Mouse (Mus musculus) gastrocnemius, postnatal 25 days (tissue): ENCODE data around the gene Trappc10. TPM values are rescaled to one million over a fixed set of nuclear protein-coding genes. Genes with fewer than 3 reads are reported as not detected.

Experiments used
- DNase-seq: peaks from one replicate; pipeline ENCODE4 v3.0.0; 2022
- long read RNA-seq, 2 experiments: library from polyadenylated mRNA; stranded (forward); transcript quantifications; one replicate each; pipeline ENCODE4 v2.0.0; 2021
- total RNA-seq, 2 experiments: library from RNA; stranded (reverse); gene quantifications; 1 replicate in 1 of 2; 2 replicates in 1 of 2; pipeline ENCODE4 v1.2.3; 2021

Trappc10 gene
- 10 to 100 TPM; 31.0 to 32.9 TPM for total RNA-seq
- long read RNA-seq, experiment 1, full-length matches to known transcripts = 1 of 3 reads
- long read RNA-seq, experiment 1, partial matches to known transcripts = 1 of 3 reads
- long read RNA-seq, experiment 1, other reads (novel, unspliced or antisense) = 1 of 3 reads
- long read RNA-seq, experiment 2, partial matches to known transcripts = 0 of 3 reads
- long read RNA-seq, experiment 2, other reads (novel, unspliced or antisense) = 3 of 3 reads

DNA sequence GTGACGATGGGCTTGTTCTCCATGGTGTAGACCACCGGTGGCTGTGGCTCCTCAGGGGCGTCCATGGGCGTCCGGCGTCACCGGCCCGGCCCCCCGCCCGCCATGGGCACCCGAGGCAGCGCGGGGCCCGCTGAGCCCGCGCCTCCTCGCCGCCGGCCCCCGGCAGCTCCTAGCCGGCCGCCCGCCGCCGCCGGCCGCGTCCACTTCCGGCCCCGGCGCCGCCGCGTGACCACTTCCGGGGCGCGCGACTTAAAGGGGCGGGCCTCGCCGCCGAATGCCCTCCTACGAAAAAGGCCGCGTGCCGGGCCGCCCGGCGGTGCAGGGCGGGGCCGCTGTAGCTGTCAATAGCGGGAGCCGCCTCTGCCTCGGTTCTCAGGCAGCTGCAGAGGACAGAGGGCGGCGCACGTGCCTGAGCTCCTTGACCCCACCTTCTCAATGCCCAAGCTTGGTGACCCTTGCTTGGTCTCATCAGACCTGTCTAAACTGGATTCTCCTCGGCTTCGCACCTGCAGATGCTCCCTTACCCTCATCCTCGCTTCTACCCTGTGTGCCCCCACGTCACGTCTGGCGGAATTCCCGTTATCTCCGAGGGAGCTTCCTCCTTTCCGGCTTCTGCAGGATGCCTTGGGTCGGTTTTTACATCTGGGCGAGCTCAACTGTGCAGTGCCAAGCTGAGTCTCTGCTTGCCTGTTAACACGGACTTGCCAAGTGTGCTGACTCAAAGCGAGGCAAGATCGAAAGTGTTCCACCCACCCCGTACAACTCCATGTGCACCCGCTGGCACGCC, at the start of gene Trappc10:
Gene Trappc10, minus strand, starts transcription at position 204 of the 787 bp plus-strand sequence.
- peak; percentile 83 for DNase-seq

- no peak for DNase-seq
Measured at GRCm38 (mm10) chr10:78293576-78293975, 49.1 kb upstream of the Trappc10 start.

- DNase-seq = no peak
Measured at GRCm38 (mm10) chr10:78292381-78292780, 47.9 kb upstream of the Trappc10 start.

DNA sequence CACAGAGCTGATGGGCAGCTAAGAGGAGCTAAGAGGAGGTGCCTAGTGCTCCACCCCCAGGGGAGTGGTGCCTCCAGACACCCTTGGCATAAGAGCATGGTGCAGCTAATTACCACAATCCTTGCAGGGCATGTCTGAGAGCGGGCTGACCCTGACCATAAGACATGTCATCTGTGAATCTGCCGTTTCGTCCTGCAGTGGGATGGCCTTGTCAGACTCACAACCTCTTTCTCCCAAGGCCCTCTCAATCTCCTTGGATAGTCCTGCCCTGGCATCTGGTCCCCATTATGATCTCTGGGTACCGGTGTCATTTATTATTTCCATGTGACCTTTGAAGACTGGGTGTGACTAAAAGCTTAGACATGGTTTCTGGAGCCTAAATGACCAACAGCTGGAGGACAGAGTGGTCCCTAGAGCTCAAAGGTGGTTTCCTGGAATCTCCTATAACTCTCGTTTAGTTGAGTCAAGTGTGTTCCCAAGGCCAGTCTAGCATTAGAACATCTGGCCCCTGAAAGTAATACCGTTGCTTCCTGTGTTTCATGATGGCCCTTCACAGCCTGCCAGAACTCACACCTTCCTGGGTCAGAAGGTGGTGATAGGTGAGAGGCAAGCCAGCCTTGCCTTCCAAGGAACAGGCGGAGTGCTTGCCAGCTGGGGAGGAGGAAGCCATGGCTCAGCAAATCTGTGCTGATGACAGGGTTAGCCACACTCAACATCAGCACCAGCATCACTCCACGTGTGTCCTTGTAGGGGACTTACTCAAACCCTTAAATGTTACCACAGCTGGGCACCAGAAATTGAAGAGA, 46.5 kb upstream of the Trappc10 start:
- DNase-seq = no peak

- DNase-seq = no peak
Measured at GRCm38 (mm10) chr10:78288896-78289295, 44.5 kb upstream of the Trappc10 start.

- no peak for DNase-seq
Measured at GRCm38 (mm10) chr10:78288135-78288534, 43.7 kb upstream of the Trappc10 start.

- DNase-seq = no peak
Measured at GRCm38 (mm10) chr10:78287465-78288132, 43.2 kb upstream of the Trappc10 start.

DNA sequence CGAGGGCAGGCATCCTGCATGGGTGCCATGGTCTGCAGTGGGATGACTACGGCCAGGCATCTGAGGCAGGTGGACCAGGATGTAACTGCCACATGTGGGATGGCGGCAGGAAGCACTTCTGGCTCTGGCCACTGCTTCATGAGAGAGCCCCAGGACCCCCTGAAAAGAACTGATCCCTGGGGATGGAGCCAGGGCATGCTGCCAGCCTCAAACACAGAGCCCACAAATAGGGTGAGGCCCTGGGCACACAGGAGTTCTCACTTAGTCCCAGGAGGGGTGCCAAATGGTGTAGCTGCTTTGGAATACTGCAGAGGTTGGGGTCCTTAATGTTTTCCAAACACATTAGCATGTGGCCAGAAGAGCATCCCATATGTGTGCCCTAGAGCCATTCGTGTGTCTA, 41.5 kb upstream of the Trappc10 start:
- DNase-seq = no peak

DNA sequence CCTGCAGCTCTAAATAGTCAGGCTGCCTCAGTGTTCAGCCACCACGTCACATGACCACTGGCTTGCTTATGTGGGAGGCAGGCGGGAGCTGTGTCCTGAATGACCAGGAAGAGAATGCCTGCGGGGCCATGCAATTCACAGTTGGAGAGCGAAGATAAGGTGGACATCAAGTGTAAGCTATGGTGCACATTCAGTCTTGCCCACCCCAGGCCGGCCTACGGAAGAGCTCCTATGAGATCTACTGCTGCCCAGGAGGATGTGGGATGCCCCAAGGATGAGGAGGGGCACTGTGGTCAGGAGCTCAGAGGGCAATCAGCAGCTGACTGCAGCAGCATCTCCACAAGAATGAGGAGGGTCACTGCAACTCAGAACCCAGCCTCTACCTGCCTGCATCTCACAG, 41.0 kb upstream of the Trappc10 start:
- no peak for DNase-seq

- DNase-seq = no peak
Measured at GRCm38 (mm10) chr10:78284812-78285211, 40.4 kb upstream of the Trappc10 start.

DNA sequence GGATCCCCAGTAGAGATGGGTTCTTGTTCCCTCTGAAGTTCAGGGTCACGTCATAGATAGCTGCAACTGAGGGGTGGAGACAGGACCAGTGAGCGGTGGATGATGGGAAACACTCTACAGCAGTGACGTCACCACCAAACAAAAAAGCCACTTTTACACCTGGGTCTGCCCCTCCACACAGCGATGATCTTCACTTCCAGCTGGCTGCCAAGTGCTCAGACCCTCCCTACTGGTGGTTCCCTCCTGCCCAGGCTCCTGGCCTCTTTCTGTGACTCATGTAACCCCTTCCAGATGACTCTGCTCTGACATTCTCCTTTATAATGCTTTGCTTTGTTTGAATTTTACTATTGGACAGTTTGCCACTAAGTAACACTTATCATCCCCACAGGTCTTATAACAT, 38.0 kb upstream of the Trappc10 start:
- no peak for DNase-seq

- no peak for DNase-seq
Measured at GRCm38 (mm10) chr10:78280486-78280885, 36.0 kb upstream of the Trappc10 start.

DNA sequence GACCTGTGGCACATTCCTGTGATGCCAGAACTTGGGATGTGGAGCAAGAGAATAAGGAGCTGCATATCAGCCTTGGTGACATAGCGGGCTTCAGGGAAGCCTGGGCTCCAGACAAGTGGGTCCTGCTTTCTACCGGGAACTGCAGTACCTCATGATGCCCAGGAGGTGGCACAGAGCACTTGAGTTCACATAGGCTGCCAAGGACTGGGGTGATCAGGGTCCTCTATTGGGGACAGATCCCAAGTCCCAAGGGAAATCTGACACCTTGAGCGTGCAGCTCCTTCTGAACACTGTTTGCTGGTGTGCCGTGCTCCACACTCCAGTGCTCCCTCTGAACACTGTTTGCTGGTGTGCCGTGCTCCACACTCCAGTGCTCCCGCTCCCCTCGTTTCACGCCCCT, 34.8 kb upstream of the Trappc10 start:
- no peak for DNase-seq

GRCm38 (mm10) chr10:78277835-78278234, 33.4 kb upstream of the Trappc10 start:
- no peak for DNase-seq

DNA sequence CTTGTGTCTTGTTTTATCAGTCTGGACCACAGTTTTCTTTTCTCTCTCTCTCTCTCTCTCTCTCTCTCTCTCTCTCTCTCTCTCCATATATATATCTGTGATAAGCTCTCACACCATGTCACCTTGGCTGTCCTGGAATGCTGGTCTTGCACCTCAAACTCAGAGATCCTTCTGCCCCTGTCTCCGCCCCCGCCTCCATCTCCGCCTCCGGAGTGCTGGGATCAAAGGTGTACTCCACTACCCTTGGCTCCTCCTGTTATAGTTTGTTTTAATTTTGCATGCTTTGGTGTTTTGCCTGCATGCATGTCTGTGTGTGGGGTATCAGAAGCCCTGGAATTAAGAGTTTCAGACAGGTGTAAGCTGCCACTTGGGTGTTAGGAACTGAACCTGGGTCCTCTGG, 31.8 kb upstream of the Trappc10 start:
- no peak for DNase-seq

- no peak for DNase-seq
Measured at GRCm38 (mm10) chr10:78272932-78273331, 28.5 kb upstream of the Trappc10 start.

- no peak for DNase-seq
Measured at GRCm38 (mm10) chr10:78265881-78266280, 21.4 kb upstream of the Trappc10 start.

- DNase-seq = no peak
Measured at GRCm38 (mm10) chr10:78264735-78265134, 20.3 kb upstream of the Trappc10 start.

- DNase-seq = peak; percentile 59
Measured at GRCm38 (mm10) chr10:78260916-78261650, 16.6 kb upstream of the Trappc10 start.

- no peak for DNase-seq
Measured at GRCm38 (mm10) chr10:78260322-78260721, 15.9 kb upstream of the Trappc10 start.

DNA sequence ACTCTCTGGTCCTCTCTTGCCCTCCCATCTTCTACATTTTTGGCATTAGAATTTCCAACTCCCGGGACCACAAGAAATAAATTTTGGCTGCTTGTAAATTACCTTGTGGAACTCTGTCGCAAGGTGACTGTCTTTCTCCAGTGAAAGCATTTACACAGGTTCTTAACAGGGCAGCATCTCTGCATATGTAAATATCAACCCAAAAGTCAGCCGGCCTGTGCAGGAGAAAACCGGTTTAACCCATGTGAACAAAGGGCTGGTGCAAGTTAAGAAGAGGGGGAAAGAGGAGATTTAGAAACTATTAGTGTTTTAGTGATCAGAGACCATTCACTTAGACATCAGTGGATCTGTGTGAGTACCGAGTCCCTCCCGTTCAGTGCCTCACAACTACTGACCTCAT, 15.3 kb upstream of the Trappc10 start:
- DNase-seq = no peak

DNA sequence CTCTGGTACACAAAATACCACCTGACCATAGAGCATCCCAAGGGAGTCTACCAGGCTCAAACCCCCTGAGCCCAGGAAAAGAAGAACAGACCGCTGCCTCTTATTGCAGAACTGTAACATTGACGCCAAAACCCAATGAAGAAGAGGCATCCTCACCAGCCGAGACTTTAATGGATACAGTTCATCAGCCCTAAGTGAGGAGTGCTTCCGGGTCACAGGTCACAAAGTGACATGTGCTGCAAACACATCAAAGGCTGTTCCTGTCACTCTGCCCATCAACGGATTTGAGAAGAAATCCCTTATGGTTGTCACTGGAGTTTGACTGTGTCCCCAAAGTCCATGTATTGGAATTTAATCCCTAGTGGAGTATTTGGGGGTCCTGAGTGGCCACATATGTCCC, 14.8 kb upstream of the Trappc10 start:
- no peak for DNase-seq
